Mouse (Mus musculus): ENCODE measurements at regions not wholly inside any gene's neighbourhood (a gene's known extent, or its start where the extent isn't known, plus 50 kb on each side); places are given as distances from the start of the nearest gene placed in this dataset.
A peak's percentile ranks its signal among the peaks of the same experiment; 100 is the strongest.

DNA sequence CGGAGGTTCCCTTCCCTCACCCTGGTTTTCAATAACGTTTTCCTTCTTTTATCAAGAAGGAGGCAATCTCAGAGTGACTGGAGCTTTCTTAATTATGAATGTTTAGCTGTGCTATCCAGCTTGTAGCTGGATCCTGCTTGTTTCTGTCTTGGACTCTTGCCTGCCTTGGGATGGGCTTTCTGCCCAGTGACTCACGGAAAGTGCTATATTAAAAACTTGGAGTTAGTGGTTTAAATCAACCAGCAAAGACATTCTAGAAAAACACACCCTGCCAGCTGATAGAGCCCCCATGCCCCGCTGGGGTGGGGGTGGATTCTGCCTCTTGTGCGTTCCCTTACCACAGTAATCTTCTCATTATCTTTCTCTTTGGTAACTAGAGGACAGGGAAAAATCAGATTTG lies 184.2 kb downstream of the Bcl2l11 start:
- Histone ChIP-seq H3K36me3 (no peaks in the 10 kb centered on the region), H3K9me3 (replicated peaks) (no peaks in the 10 kb centered on the region), H3K9ac (no peak overlapping the region), H3K4me3 (no peak overlapping the region), H3K27me3 (replicated peaks) (no peaks in the 10 kb centered on the region), H3K4me2 (no peak overlapping the region), H3K27ac (no peak overlapping the region), H3K4me1 (peaks cover 18% of the 10 kb centered on the region)
- no peak for ATAC-seq
- 39% methylated on average over 5 of the region's 5 CpGs for WGBS (ENCODE audit: insufficient replicate concordance)

DNA sequence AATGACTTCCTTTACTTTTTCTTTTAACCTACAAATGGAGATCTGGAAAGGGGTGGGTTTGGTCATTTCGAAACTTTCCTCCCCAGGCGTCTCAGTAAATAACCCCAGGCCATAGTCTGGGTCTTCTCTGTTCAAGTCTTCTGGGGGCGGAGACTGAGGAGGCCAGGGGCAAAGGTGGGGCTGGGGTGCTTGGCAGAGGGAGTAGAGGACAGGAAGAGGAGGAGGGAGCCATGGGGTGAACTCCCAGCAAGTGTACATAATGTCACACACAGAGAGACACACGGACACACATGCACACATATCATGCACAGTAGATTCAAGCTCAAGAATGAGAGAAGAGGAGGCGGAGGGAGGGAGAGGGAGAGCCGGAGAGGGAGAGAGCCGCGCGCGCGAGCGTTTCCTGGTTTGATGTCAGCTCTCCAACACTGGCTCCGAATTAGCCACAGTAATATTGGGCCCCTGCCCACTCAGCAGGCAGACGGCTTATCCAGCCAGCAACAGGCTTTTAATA lies 186.3 kb downstream of the Bcl2l11 start:
- no peak overlapping the region for H3K27ac ChIP-seq
- H3K36me3 ChIP-seq = no peaks in the 10 kb centered on the region
- peak overlapping the region; percentile 63 for H3K4me2 ChIP-seq
- H3K9ac ChIP-seq = peak overlapping the region; percentile 49
- ATAC-seq = no peak
- H3K4me1 ChIP-seq = peaks cover 18% of the 10 kb centered on the region
- WGBS (ENCODE audit: insufficient replicate concordance) = 4% methylated on average over 14 of the region's 14 CpGs
- H3K9me3 ChIP-seq (replicated peaks) = no peaks in the 10 kb centered on the region
- H3K4me3 ChIP-seq = peak overlapping the region; percentile 40
- H3K27me3 ChIP-seq (replicated peaks) = no peaks in the 10 kb centered on the region

DNA sequence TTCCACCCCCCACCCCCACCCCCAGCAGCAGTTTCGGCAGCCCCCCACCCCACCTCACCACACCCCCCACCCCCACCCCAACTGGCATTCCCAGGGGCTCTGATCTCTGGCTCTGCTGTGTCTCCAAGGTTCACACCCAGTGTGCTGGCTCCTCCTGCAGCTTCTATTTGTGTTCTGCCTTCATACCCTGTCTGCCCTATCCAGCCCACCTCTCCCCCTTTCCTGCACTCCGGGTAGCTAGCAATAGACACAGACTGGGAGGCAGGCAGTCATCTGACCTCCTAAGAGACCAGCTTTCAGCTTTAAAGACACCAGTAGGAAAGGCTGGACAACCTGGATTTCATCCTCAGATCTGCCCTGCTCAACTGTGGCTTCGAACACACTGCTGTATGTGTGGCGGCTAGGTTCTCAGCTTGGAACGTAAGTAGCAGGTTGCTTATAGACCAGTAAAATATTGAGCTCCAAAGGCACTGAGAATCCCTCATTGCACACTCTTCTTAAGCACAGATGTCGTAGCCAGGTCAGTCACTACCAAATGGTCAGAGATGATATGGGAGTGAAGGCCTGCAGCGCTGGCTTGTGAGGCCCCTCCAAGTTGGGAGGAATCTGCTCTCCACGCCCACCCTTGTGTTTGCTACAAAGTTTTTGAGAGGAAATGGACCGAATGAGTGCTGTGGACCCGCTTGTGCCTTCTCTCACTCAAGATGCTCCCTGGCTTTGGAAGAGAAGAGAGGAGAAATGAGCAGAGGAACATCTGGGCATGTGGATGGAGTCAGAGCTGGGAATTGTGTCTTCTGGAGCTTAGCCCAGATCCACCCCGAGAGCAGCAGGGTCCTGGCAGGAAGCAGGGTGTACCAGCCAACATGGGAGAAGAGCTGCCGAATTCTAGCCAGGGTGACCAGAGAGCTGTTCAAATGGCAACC lies 187.1 kb downstream of the Bcl2l11 start:
- peak overlapping the region; percentile 40 for H3K4me3 ChIP-seq
- H3K27me3 ChIP-seq (replicated peaks) = no peaks in the 10 kb centered on the region
- no peak for ATAC-seq
- H3K4me2 ChIP-seq = peak overlapping the region; percentile 63
- H3K9me3 ChIP-seq (replicated peaks) = no peaks in the 10 kb centered on the region
- no peaks in the 10 kb centered on the region for H3K36me3 ChIP-seq
- peak overlapping the region; percentile 49 for H3K9ac ChIP-seq
- 48% methylated on average over 12 of the region's 12 CpGs for WGBS (ENCODE audit: insufficient replicate concordance)
- no peak overlapping the region for H3K27ac ChIP-seq
- peaks cover 18% of the 10 kb centered on the region for H3K4me1 ChIP-seq

DNA sequence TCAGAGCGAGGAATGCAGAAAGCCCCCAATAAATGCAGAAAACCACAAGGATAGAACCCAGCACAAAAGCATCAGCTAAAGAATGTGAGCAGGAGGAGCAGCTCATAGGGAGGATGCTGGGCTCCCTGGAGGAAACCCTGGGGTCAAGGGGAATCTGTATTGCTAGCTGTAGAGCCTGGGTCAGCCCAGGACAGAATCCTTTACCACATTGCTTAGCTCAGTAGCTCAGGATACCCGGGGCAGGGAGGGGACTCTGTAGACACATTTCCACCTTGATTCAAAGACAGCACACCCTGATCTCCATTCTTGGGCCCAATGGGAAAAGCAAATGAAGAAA lies 187.7 kb downstream of the Bcl2l11 start:
- H3K9me3 ChIP-seq (replicated peaks) = no peaks in the 10 kb centered on the region
- H3K27ac ChIP-seq = no peak overlapping the region
- no peak overlapping the region for H3K4me2 ChIP-seq
- no peaks in the 10 kb centered on the region for H3K27me3 ChIP-seq (replicated peaks)
- H3K4me1 ChIP-seq = peaks cover 18% of the 10 kb centered on the region
- H3K4me3 ChIP-seq = no peak overlapping the region
- WGBS (ENCODE audit: insufficient replicate concordance) = 50% methylated on average over 2 of the region's 2 CpGs
- ATAC-seq = no peak
- H3K9ac ChIP-seq = no peak overlapping the region
- no peaks in the 10 kb centered on the region for H3K36me3 ChIP-seq

DNA sequence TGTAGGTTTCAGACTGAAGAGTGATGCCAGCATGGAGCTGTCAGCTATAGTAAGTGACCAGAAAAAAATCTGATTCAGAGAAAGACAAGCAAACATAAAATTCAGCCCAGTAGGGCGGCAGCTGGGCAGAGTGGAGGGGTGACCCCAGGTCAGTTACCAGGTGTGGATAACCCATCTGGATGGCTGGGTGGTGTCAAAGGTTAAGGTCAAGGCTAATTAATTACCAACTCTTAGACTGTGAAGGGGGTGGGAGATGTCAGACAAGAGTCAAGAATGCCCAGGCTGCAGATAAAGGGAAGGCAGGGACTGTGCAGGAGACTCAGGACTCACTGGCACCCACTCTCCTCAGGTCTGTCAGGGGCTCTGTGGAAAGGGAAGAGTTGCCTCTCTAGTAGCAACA lies 188.1 kb downstream of the Bcl2l11 start:
- H3K4me1 ChIP-seq = peaks cover 18% of the 10 kb centered on the region
- H3K9me3 ChIP-seq (replicated peaks) = no peaks in the 10 kb centered on the region
- no peak overlapping the region for H3K4me2 ChIP-seq
- no peak for ATAC-seq
- no peak overlapping the region for H3K4me3 ChIP-seq
- H3K9ac ChIP-seq = no peak overlapping the region
- H3K27me3 ChIP-seq (replicated peaks) = no peaks in the 10 kb centered on the region
- H3K36me3 ChIP-seq = no peaks in the 10 kb centered on the region
- 64% methylated on average over 1 of the region's 1 CpGs for WGBS (ENCODE audit: insufficient replicate concordance)
- no peak overlapping the region for H3K27ac ChIP-seq

DNA sequence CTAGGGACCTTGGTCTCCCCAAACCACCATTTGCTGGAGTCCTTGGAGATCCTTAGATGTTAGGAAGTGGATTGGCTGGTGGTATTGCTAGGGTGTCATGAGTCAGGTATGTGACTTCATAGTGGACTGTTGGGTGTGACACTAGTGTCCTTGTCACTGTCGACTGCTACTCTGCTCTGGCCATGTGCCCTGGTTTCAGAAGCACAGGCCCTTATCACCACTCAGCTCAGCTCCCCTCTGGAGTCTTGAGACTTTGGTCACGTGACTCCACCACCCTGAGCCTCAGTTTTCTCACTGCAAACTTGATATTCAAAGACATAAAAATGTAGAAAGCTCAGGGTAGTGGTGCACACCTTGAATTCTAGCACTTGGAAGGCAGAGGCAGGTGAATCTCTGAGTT lies 190.7 kb downstream of the Bcl2l11 start:
- no peak overlapping the region for H3K4me2 ChIP-seq
- H3K27me3 ChIP-seq (replicated peaks) = no peaks in the 10 kb centered on the region
- no peak overlapping the region for H3K27ac ChIP-seq
- ATAC-seq = no peak
- H3K4me1 ChIP-seq = peaks cover 18% of the 10 kb centered on the region
- H3K36me3 ChIP-seq = no peaks in the 10 kb centered on the region
- no peak overlapping the region for H3K9ac ChIP-seq
- WGBS (ENCODE audit: insufficient replicate concordance) = 29% methylated on average over 2 of the region's 2 CpGs
- H3K9me3 ChIP-seq (replicated peaks) = no peaks in the 10 kb centered on the region
- H3K4me3 ChIP-seq = no peak overlapping the region

DNA sequence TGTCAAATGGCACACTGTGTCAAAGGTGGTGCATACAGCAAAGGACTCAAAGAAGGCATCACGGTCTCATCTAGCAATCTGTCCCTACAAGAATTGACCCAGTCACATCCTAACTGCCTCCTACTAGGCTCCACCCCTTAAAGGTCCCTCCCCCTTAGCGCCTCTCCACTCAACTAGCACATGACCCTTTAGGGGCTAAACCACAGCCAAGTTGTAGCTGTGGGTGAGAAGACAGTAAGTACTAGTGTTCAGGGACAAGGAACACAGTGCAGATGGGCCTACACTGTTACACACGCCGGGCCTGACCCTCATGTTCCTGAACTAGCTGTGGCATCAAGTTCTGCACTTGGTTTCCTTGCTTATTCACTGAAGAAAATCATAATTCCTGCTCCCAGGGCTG lies 192.4 kb downstream of the Bcl2l11 start:
- Histone ChIP-seq H3K36me3 (no peaks in the 10 kb centered on the region), H3K9ac (no peak overlapping the region), H3K4me3 (no peak overlapping the region), H3K27me3 (replicated peaks) (no peaks in the 10 kb centered on the region), H3K9me3 (replicated peaks) (no peaks in the 10 kb centered on the region), H3K4me1 (0 out of 2 replicates have a peak, but pooled peaks cover 8% of the 10 kb centered on the region), H3K4me2 (no peak overlapping the region), H3K27ac (no peak overlapping the region)
- no peak for ATAC-seq
- WGBS (ENCODE audit: insufficient replicate concordance) = 52% methylated on average over 4 of the region's 4 CpGs

DNA sequence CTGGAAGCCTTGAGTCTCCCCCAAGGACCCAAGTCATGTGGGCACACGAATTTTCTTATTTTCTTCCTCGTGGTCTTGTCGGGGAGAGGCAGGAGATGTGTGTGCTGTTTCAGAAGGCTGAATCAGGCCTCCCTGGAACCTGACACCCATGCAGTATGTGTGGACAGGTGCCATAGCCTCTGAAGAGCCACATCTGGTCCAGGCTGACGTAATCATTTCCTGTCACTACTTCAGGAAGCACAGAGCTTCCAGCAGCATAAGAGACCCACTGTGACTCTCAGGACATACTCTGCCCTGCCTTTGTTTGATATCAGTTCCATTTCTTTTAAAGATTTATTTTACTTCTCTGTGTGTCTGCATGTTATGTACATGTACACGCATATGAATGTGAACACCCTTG lies 193.1 kb downstream of the Bcl2l11 start:
- Histone ChIP-seq H3K36me3 (no peaks in the 10 kb centered on the region), H3K27ac (no peak overlapping the region), H3K4me2 (no peak overlapping the region), H3K27me3 (replicated peaks) (no peaks in the 10 kb centered on the region), H3K9me3 (replicated peaks) (no peaks in the 10 kb centered on the region), H3K4me3 (no peak overlapping the region), H3K4me1 (0 out of 2 replicates have a peak, but pooled peaks cover 1% of the 10 kb centered on the region), H3K9ac (no peak overlapping the region)
- ATAC-seq = no peak
- 45% methylated on average over 5 of the region's 5 CpGs for WGBS (ENCODE audit: insufficient replicate concordance)

DNA sequence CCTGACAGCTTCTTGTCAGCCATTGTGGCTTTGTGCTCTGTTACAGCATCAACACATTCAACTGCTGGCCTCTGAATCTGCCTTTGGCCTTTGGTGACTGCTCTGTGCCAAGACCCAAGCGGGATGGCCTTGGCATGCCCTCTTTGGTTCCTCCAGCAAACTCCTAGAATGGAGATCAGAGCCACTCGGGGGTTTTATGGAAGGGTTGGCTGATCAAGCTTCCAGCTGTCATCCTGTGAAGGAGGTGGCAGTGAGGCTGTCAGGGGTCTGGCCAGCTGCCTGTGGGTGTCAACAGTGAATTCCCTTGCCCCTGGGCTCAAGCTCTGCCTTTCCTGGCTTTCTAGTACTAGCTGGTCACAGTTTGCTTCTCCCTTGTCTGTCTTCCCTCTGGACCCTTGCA lies 195.6 kb downstream of the Bcl2l11 start:
- Histone ChIP-seq H3K4me1 (no peaks in the 10 kb centered on the region), H3K27ac (no peak overlapping the region), H3K9me3 (replicated peaks) (no peaks in the 10 kb centered on the region), H3K4me2 (no peak overlapping the region), H3K27me3 (replicated peaks) (no peaks in the 10 kb centered on the region), H3K4me3 (no peak overlapping the region), H3K36me3 (no peaks in the 10 kb centered on the region), H3K9ac (no peak overlapping the region)
- no peak for ATAC-seq
- 55% methylated on average over 2 of the region's 2 CpGs for WGBS (ENCODE audit: insufficient replicate concordance)

DNA sequence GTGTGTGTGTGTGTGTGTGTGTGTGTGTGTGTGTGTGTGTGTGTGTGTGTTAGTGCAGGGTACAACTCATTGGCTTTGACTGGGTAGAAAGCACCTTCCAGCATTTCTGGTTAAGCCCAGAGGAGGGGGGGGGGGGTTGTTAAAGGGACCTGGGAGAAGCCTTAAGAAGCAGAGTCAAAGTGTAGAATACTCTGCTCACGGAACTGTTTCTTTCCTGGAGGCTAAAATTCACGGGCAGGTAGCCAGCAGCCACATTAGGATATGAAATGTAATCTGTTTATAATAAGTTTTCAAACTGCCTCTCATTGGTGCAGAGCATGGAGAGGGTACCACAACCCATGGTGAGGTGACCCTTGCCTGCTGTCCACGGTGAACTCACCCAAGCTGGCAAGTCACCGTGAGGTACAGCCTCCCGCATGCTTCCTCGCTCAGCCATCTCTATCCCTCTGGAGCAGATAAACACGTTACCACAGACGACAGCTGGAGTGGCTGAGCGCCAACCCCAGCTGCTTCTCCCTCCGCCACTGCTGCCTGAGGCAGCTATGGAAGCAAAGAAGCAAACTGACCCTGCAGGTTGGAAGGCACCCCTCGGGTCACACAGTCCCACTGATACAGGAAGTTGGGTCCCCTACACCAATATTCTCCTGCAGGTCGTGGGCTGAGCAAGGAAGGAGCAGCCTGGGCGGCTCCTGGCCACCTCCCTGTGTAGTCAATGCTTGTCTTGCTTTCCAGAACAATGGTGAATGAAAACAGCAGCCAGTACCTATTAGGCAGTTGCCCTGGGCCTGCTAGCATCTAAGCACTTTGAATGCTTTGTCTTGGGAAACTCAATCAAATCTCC lies 198.6 kb downstream of the Bcl2l11 start:
- Histone ChIP-seq H3K4me2 (no peak overlapping the region), H3K27me3 (replicated peaks) (no peaks in the 10 kb centered on the region), H3K4me3 (no peak overlapping the region), H3K9me3 (replicated peaks) (no peaks in the 10 kb centered on the region), H3K36me3 (no peaks in the 10 kb centered on the region), H3K4me1 (no peaks in the 10 kb centered on the region), H3K9ac (no peak overlapping the region), H3K27ac (no peak overlapping the region)
- no peak for ATAC-seq
- WGBS (ENCODE audit: insufficient replicate concordance) = 45% methylated on average over 13 of the region's 13 CpGs

DNA sequence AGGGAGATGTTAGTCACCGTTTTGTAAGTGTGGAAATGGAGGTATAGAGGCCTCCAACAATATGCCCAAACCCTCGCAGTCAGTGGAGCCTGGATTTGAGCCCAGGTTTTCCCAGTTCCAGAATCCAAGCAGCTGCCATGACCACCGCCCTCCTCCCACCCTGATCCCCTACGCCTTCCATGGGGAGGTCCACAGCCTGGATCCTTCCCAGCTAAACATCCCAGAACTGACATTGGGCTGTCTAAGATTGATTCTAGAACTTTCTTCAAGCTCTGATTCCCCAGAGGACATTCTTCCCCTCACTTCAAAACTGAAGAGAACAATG lies 199.2 kb downstream of the Bcl2l11 start:
- Histone ChIP-seq H3K4me3 (no peak overlapping the region), H3K4me2 (no peak overlapping the region), H3K27me3 (replicated peaks) (no peaks in the 10 kb centered on the region), H3K27ac (no peak overlapping the region), H3K36me3 (no peaks in the 10 kb centered on the region), H3K9ac (no peak overlapping the region), H3K4me1 (no peaks in the 10 kb centered on the region), H3K9me3 (replicated peaks) (no peaks in the 10 kb centered on the region)
- ATAC-seq = no peak
- 74% methylated on average over 4 of the region's 4 CpGs for WGBS (ENCODE audit: insufficient replicate concordance)

DNA sequence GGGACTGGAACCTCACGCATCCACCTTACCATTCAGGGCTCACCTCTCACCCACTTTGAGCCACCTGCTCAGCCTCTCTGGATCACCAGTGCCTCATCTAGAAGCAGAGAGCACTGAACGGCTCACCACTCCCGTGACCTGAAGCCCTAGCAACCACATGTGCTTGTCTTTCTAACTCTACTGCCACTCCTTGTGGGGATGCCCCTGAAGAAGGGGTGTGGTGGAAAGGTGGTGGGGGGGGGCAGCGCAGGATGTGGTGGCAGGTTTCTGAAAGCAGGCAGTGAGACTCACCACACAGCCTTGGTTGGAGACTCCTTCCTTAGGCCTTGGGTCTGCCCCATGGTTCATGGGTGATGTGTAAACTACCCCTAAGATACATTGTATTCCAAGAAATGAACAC lies 199.6 kb downstream of the Bcl2l11 start:
- no peak overlapping the region for H3K27ac ChIP-seq
- 65% methylated on average over 4 of the region's 4 CpGs for WGBS (ENCODE audit: insufficient replicate concordance)
- no peak overlapping the region for H3K4me2 ChIP-seq

More for the DNA sequence above, 199.6 kb downstream of the Bcl2l11 start:
- ATAC-seq = no peak
- no peak overlapping the region for H3K4me3 ChIP-seq
- H3K9me3 ChIP-seq (replicated peaks) = no peaks in the 10 kb centered on the region
- no peaks in the 10 kb centered on the region for H3K4me1 ChIP-seq
- no peak overlapping the region for H3K9ac ChIP-seq
- H3K36me3 ChIP-seq = no peaks in the 10 kb centered on the region
- H3K27me3 ChIP-seq (replicated peaks) = no peaks in the 10 kb centered on the region
